Mouse (Mus musculus) ovary, postnatal 14 days (tissue): ENCODE results near the gene Nav1.

Experiments
- DNase-seq: peaks from one replicate; pipeline ENCODE4 v3.0.0; 2022; ENCODE audit warnings: low spot score

Gene Nav1

DNA sequence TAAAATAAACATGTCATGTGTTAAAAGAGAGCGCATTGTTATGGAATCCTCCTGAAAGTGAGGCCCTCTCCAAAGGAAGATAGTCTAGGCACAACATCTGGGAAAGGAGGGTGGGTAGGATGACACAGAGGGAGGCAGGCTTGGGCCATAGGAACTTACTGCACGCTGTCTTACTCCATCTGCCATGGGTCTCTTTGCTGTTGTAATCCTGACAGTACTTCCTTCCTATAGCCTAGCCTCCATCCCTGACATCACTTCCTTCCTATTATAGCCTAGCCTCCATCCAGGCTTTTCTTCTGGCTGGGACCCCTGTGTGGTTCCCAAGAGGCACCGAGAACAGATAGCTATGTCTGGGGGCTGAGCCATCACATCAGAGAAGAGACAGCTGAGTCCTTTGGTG, 10.2 kb upstream of the Nav1 start:
- no peak for DNase-seq

GRCm38 (mm10) chr1:135615715-135616641, 8.9 kb upstream of the Nav1 start:
- DNase-seq, result peak; percentile 70

- DNase-seq, result no peak
Observed at GRCm38 (mm10) chr1:135609621-135610020, 2.5 kb upstream of the Nav1 start.

DNA sequence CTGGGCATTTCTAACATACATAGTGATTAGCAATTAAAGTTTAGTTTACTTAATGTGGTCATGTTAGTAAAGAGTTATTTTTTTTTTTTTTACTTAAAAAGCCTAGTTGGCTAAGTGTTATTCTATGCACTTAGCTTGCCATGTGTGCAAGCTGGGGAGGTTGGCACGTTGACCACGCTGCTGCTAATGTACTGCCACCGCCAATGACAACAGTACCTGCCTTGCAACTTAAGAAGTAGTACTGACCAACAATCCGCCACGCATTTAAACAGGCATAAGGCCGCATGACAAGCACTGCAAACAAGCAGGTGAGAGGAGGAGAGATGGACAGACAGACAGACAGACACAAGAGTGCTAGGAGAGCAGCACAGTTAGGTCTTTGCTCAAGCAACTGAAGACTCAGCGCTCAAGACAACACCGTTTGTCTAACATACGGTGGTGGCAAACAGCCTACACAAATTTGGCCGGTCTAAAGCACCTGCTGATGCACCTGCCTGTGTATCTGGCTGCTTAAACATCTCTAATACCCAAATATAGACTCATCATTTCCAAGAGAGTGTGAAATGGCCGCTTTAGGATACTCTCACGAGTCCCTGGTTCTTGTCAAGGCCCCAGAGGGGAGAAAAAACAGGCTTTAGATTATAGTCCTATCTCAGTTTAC, 610 bp downstream of the Nav1 start:
- no peak for DNase-seq

- DNase-seq, result no peak
Observed at GRCm38 (mm10) chr1:135605530-135605929, 1.6 kb downstream of the Nav1 start.

DNA sequence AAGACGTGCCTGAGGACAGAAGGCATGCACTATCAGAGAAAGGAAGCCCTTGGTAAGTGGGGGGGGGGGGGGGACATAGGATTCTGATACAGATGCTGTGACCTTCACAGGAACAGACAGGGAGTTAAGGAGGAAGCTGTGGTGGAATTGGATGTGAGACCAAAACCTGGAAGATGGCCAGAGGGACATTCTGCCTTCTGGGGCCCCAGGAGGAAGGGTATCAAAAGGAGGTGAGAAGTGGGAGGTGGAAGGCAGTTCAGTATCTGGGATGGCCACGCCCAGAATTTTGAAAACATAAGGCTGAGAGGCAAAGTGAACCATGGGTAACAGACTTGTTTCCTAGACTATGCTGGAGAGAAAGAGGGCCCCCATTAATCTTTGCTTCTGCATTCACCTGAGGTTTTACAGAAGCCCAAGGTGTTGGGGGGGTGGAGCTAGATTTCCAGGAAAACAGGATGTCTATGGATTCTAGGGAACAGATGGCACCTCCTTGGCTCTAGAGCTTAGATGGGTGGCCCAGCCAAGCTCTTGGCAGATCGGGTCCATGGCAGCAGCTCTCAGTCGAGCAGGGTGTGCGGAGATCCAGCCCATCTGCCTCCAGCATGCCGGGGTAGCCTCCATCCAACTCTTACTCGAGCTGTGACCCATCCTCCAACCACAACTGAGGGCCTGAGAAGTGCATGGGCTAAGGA, 2.6 kb downstream of the Nav1 start:
- DNase-seq, result no peak

- DNase-seq, result no peak
Observed at GRCm38 (mm10) chr1:135603121-135603870, 3.8 kb downstream of the Nav1 start.

GRCm38 (mm10) chr1:135600023-135601005, 6.8 kb downstream of the Nav1 start:
- DNase-seq, result no peak

DNA sequence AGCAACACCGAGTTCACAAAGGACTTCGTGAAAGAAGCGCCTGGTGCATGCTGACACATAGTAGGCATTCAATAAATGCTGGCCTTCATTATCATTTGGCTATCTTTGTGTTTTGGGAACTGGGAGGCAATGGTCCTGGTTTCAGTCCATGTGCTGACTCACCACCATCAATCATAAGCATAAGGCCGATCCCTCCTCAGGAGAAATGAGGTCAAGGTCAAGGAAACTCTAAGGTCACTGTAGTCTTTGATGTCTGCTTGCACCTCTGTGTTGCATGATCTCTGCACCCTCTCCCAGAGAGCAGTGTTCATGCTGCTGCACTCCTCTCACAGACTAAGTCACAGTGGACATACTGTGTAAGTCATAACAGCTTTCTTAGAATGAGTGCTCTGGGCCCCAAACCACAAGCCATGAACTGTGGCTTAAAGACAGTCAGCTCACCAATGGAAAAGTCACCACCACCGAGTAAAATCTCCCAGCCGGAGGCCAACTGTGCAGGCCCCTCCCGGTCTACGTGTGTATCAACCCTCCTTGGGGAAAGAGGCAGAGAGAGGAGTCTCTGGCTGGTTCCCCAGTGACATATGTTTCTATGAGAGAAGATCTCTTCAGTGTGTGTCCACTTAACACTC, 8.7 kb downstream of the Nav1 start:
- no peak for DNase-seq

GRCm38 (mm10) chr1:135594279-135594903, 12.7 kb downstream of the Nav1 start:
- no peak for DNase-seq

DNA sequence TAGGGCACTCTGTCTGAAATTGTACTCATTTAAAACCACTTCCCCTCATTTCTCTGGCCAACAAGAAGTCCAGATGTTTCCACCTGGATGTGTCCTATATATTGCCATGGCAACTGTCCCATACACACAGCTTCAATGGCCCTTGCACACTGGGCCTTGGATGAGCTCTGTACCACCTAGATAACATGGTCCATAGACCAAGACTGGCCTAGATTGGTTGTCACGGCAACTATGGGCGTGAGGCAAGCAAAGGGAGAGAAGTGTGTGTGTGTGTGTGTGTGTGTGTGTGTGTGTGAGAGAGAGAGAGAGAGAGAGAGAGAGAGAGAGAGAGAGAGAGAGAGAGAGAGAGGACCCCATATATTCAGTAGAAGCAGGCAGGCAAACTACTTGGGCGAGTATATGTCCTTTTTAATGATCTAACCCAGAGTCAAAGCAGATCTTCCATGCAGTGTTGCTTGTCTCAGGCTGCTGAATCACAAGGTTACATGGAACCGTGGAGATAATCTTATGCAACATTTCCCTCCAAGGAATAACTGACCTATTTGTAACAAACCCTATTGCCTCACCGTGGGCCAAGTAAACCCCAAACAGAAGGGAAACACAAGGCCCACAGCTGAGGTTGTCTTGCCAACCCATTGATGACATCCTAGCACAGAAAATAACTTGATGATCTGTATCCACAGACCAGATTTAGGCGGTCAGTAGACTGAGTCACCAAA, 13.4 kb downstream of the Nav1 start:
- no peak for DNase-seq

DNA sequence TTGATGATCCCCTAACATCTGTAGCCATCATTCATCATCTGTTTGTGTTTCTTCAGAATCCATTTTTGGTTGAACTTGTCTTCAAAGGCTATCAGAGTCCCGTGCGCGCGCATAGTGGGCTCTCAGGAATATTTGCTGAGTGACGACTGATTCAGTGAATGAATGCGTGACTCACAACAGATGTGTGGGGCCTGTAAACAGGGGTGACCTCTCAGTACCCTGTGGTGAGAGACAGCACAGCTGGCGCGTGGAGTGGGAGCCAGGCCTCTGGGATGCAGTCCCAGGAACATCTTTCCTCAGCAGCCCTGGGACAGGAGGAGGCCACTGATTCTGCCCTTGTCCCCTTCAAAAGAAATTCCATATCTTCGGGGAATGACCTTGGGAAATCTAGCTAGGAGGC, 16.3 kb downstream of the Nav1 start:
- no peak for DNase-seq

DNA sequence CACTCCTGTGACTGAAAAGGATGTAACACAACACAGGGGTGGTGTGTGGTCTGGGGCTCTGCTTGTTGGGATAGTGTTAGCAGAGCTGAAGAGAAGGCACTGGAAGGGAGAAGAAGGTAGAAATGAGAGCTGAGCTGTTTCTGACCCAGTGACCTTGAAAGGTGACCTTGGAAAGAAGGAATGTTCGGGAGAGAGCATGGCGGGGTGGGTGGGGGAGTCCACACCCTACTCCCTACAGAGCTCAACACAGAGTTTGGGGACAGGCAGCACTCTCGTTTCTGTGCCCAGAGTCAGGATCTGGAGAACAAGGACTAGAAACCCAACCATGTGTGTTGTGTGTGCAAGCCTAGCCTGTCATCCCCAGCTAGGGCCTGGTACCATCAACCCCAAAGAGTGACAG, 18.1 kb downstream of the Nav1 start:
- DNase-seq, result no peak

GRCm38 (mm10) chr1:135586903-135587302, 20.2 kb downstream of the Nav1 start:
- DNase-seq, result no peak

DNA sequence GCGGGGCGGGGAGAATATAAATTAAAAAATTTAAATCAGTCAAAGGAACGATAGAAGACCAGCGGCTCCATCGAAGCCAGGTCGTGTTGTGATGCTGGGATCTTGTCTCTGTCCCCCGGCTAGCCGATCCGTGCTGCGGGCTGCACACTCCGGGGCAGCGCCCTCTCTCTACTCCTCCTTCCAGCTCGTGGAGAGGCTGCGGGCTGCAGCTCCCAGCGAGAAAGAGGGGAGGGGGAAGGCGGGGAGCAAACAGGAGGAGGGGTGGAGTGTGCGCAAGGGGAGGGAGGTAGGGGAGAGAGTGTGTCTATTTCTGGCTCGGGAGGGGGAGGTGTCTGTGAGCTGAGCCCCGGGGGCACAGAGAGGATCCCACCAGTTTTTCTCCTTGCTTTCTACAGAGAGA, 21.5 kb downstream of the Nav1 start:
- no peak for DNase-seq

DNA sequence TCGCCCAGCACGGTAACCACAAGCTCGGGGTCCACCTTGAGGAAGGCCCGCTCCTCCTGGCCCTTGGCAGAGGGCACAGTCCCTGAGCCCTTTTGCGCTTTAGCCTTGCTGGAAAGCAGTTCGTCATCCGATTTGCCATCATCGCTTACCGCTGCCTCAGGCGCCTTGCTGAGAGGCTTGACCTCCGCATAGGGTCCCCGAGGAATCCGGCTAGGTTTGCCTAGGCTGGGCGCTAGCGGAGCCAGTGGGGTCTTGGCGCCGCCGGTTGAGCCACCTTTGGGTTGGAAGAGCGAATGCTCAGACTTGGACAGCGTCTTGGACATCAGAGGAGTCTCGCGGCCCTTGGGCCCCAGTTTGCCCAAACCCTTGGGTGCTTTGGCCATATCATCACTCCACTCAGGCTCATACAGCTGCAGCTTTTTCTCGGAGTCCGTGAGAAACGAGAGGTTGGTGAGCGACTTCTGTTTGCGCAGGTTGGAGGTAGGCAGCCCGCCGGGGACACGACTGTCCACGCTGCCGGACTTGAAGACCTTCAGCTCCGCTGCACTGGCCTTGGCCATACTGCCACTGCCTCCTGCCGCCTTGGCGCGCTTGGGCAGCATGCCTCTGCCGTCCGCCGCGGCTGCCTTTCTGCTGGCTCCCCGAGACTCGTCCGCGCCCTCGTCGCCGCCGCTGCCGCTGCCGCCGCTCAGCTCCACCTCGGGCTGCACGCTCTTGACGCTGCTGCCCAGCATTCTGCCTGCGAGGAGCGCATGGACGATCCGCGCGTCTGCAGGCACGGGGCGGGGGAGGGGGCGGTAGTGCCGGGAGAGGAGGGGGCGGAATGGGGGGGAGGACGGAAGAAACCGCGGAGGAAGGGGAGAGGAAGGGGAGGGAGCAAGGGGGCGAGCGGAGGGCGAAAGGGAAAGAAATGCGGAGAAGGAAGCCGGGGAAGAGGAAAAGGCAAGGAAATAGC, 22.2 kb downstream of the Nav1 start:
- DNase-seq, result no peak

DNA sequence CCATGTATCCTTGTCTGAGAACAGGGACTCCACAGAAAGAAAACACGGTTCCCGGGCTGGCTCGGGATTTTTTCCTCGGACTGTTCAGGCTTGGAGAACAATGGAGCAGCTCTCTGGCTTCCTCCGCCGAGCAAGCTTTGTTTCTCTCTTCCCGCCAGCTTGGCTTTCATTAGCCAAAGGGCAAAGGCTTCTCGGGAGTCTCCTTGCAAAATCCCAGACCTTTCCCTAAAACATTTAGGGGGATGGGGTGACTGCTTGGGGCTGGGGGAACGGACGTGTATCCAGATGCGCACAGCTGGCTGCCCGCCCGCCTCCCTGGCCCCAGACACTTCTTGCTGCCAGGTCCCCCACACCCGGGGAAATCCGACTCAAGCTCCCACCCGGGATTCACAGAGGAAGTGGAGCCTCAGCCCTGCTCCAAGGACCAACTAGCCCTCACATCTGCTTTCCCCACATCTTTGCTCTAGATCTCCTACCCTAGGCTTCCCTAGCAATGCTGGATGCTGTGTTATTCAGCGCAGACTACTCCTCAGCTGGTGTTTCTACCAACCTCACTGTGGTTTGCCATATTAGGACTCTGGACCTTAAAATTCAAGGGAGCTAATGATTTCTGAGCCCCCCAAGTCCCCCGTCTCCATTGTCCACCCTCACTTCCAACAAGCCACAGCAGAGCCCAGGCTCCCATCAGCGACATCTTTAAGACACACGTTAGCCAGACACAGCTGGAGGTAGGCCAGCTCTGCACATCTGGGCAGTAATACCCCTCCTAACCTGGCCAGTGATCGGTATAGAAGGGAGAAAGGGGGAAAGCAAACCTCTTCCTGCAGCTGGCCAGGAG, 23.2 kb downstream of the Nav1 start:
- DNase-seq, result no peak
